Comparison of ENCODE assay signal across 8 mouse cellular contexts in genomic region chr9:70140871-70141796, GRCm38 (mm10). TPM values are rescaled to one million over a fixed set of nuclear protein-coding genes. Genes with fewer than 3 reads are reported as not detected.
DNase-seq lines count a peak whose midpoint lies in the region; ATAC-seq and TF ChIP-seq lines count a peak whose summit lies in the region.

No protein-coding gene starts in this region.

- WGBS in embryonic facial prominence, embryonic 12.5 days, result under 1% methylated on average over 87 of the region's 87 CpGs
- under 1% methylated on average over 71 of the region's 87 CpGs for WGBS in limb, embryonic 11.5 days
- under 1% methylated on average over 87 of the region's 87 CpGs for WGBS in midbrain, embryonic 15.5 days
- under 1% methylated on average over 80 of the region's 87 CpGs for WGBS in stomach, postnatal 0 days

- peak overlapping the region; percentile 60 for H3K9ac ChIP-seq in embryonic facial prominence, embryonic 12.5 days
- H3K9ac ChIP-seq in limb, embryonic 11.5 days (ENCODE audit: low read length), result peak overlapping the region; percentile 52
- H3K9ac ChIP-seq in midbrain, embryonic 15.5 days, result peak overlapping the region; percentile 63
- H3K9ac ChIP-seq in stomach, postnatal 0 days (ENCODE audit: low read length), result peak overlapping the region; percentile 41; the same call in 1 of the 2 replicates

- DNase-seq in spleen, adult 18-20 months, result peak; percentile 21 to 44
- no peak for DNase-seq in spleen, postnatal 4 days (ENCODE audit: low spot score in 2 of 2)
- DNase-seq in heart, adult 9 months (ENCODE audit: low spot score in 2 of 2), result peak; percentile 57 to 74
- DNase-seq in kidney, adult 9 months, result peak; percentile 56
- DNase-seq in limb, embryonic 11.5 days (ENCODE audit: low spot score), result peak; percentile 60
- DNase-seq in stomach, postnatal 0 days (ENCODE audit: low spot score), result peak; percentile 78

- no peaks in the 10 kb centered on the region for H3K36me3 ChIP-seq in embryonic facial prominence, embryonic 12.5 days
- no peaks in the 10 kb centered on the region for H3K36me3 ChIP-seq in limb, embryonic 11.5 days (ENCODE audit: control insufficient read depth, insufficient read depth, low read length)
- H3K36me3 ChIP-seq in midbrain, embryonic 15.5 days (replicated peaks), result no peaks in the 10 kb centered on the region
- no peaks in the 10 kb centered on the region for H3K36me3 ChIP-seq in stomach, postnatal 0 days (ENCODE audit: control insufficient read depth, insufficient read depth, low read length)

- peaks cover 14% of the 10 kb centered on the region; the same call in 1 of the 2 replicates for H3K4me1 ChIP-seq in embryonic facial prominence, embryonic 12.5 days
- H3K4me1 ChIP-seq in limb, embryonic 11.5 days (ENCODE audit: control insufficient read depth, insufficient read depth, low read length), result peaks cover 13% of the 10 kb centered on the region; the same call in 1 of the 2 replicates
- H3K4me1 ChIP-seq in midbrain, embryonic 15.5 days, result peaks cover 16% of the 10 kb centered on the region; the same call in 1 of the 2 replicates
- H3K4me1 ChIP-seq in stomach, postnatal 0 days (replicated peaks; ENCODE audit: control insufficient read depth, insufficient read depth), result no peaks in the 10 kb centered on the region; the same call in 1 of the 2 replicates

- peak overlapping the region; percentile 66 for H3K4me3 ChIP-seq in embryonic facial prominence, embryonic 12.5 days
- peak overlapping the region; percentile 55 for H3K4me3 ChIP-seq in limb, embryonic 11.5 days (ENCODE audit: low read depth, low read length)
- H3K4me3 ChIP-seq in midbrain, embryonic 15.5 days, result peak overlapping the region; percentile 80
- peak overlapping the region; percentile 60 for H3K4me3 ChIP-seq in stomach, postnatal 0 days (ENCODE audit: low read depth, low read length)

- H3K9me3 ChIP-seq in embryonic facial prominence, embryonic 12.5 days, result no peaks in the 10 kb centered on the region
- H3K9me3 ChIP-seq in limb, embryonic 11.5 days (ENCODE audit: control insufficient read depth, low read length), result no peaks in the 10 kb centered on the region
- H3K9me3 ChIP-seq in midbrain, embryonic 15.5 days, result no peaks in the 10 kb centered on the region
- no peaks in the 10 kb centered on the region for H3K9me3 ChIP-seq in stomach, postnatal 0 days (ENCODE audit: control insufficient read depth, low read length)

- TF ChIP-seq CTCF in stomach, postnatal 0 days (IDR thresholded peaks at IDR 0.05; ENCODE audit: low read depth), result no peak

- ATAC-seq in embryonic facial prominence, embryonic 12.5 days (ENCODE audit: insufficient number of reproducible peaks, insufficient read depth, low FRiP score, low TSS enrichment), result peak; percentile 70; the same call in 1 of the 2 replicates
- no peak for ATAC-seq in limb, embryonic 11.5 days (ENCODE audit: insufficient number of reproducible peaks, low FRiP score, low TSS enrichment, low read depth)
- ATAC-seq in midbrain, embryonic 15.5 days (replicated peaks), result peak; percentile 93
- ATAC-seq in stomach, postnatal 0 days (ENCODE audit: low FRiP score, low TSS enrichment), result peak; percentile 83

- peaks cover 41% of the 10 kb centered on the region for H3K27me3 ChIP-seq in embryonic facial prominence, embryonic 12.5 days
- peaks cover 15% of the 10 kb centered on the region for H3K27me3 ChIP-seq in limb, embryonic 11.5 days (ENCODE audit: control insufficient read depth, insufficient read depth, low read length)
- peaks cover 3% of the 10 kb centered on the region; the same call in 1 of the 2 replicates for H3K27me3 ChIP-seq in midbrain, embryonic 15.5 days (replicated peaks)
- H3K27me3 ChIP-seq in stomach, postnatal 0 days (ENCODE audit: control insufficient read depth, insufficient read depth, low read length), result no peaks in the 10 kb centered on the region

- no peak overlapping the region for H3K27ac ChIP-seq in embryonic facial prominence, embryonic 12.5 days
- no peak overlapping the region for H3K27ac ChIP-seq in limb, embryonic 11.5 days (replicated peaks; ENCODE audit: low read depth, low read length)
- H3K27ac ChIP-seq in midbrain, embryonic 15.5 days, result peak overlapping the region; percentile 66
- H3K27ac ChIP-seq in stomach, postnatal 0 days (replicated peaks), result 0 out of 2 replicates have a peak overlapping the region, but pooled peaks have one; percentile 4

- no peak for TF ChIP-seq EP300 in stomach, postnatal 0 days (optimal IDR thresholded peaks at IDR 0.05)

- peak overlapping the region; percentile 96 for H3K4me2 ChIP-seq in embryonic facial prominence, embryonic 12.5 days (replicated peaks)
- H3K4me2 ChIP-seq in limb, embryonic 11.5 days (ENCODE audit: low read depth, severe bottlenecking), result peak overlapping the region; percentile 97
- H3K4me2 ChIP-seq in midbrain, embryonic 15.5 days, result peak overlapping the region; percentile 95
- H3K4me2 ChIP-seq in stomach, postnatal 0 days (replicated peaks; ENCODE audit: low read depth), result peak overlapping the region; percentile 96

RNA-seq across cellular contexts. Expression of gene Fam81a, which starts 1.2 kb away (rescaled TPM):
- 3.2 and 4.1 TPM in 2 replicates for polyA plus RNA-seq in embryonic facial prominence, embryonic 12.5 days (2016; fragmentation: Nextera tagmentation; extraction: Ambion mirVana)
- polyA plus RNA-seq in limb, embryonic 11.5 days (2014; fragmentation: Nextera tagmentation; extraction: Ambion mirVana), result 1.7 and 2.3 TPM in 2 replicates
- polyA plus RNA-seq in midbrain, embryonic 15.5 days (2015; fragmentation: Nextera tagmentation; extraction: Ambion mirVana), result 8.2 and 8.4 TPM in 2 replicates
- polyA plus RNA-seq in stomach, postnatal 0 days (2015; fragmentation: Nextera tagmentation; extraction: Ambion mirVana), result 2.9 and 3.0 TPM in 2 replicates

Comparison
In these comparisons a context has a peak if more than half of its experiments do, and no peak if none do; other contexts are left out.
1. DNase-seq: peak in spleen, adult 18-20 months (2 of 2), heart, adult 9 months (2 of 2), kidney, adult 9 months (single experiment), limb, embryonic 11.5 days (single experiment) and stomach, postnatal 0 days (single experiment); none in spleen, postnatal 4 days (0 of 2).
2. H3K27ac ChIP-seq: peak in midbrain, embryonic 15.5 days (single experiment) and stomach, postnatal 0 days (single experiment); none in embryonic facial prominence, embryonic 12.5 days (single experiment) and limb, embryonic 11.5 days (single experiment).
3. Peak in every context shown above with its lines, with median percentiles within 50 percentile points of each other: H3K4me2 ChIP-seq, H3K4me3 ChIP-seq and H3K9ac ChIP-seq.